Mouse (Mus musculus): ENCODE results near the gene Arpc5. TPM values are rescaled to one million over a fixed set of nuclear protein-coding genes. Genes with fewer than 3 reads are reported as not detected.

Gene Arpc5
- 154 and 163 TPM in 2 replicates for total RNA-seq (2014; fragmentation: Nextera tagmentation)
- total RNA-seq (2017) = 112 and 121 TPM in 2 replicates

DNA sequence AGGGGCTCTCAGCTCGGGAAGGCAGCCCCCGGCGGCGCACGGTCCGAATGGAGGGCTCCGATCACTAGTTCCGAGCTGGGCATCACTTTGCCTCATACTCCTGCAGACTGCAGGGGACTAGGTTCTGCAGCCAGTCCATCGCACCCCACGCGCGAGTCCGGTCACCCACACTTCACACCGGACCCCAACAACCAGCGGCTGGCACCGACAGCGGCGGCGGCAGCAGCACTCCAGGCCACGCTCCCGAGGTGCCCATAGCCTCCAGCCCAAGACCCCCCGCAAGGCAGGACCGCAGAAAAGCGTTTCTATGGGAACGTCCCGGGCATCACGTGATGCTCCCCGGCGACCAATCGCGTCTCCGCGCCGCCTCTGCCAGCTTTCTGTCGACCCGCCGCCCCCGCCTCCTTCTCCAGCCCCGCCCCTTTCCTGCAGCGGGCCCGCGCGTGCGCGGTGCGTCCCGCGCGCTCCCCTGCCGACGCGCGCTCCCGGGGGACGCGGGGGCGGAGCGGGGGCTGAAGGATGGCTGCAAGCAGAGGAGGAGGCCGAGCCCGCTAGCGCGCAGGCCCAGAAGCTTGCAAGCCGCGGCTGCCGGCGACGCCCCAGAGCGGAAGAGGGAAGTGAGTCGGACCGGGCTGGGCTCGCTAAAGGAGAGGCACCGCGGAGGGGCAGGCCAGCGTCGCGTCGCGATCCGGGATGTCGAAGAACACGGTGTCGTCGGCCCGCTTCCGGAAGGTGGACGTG lies at the start of gene Arpc5, which contains the start of gene Rgl1:
TSS of gene Arpc5 (plus strand) at position 511 of the 741 bp plus-strand sequence.
TSS of gene Rgl1 (minus strand) at position 320 of the 741 bp plus-strand sequence.
- peak; percentile 95 for ATAC-seq (replicated peaks; ENCODE audit: low FRiP score, low TSS enrichment, poor library complexity, severe bottlenecking)

- no peak for ATAC-seq (replicated peaks; ENCODE audit: low FRiP score, low TSS enrichment, poor library complexity, severe bottlenecking)
Measured at GRCm38 (mm10) chr1:152717329-152717728, 49.0 kb upstream of the Arpc5 start.

DNA sequence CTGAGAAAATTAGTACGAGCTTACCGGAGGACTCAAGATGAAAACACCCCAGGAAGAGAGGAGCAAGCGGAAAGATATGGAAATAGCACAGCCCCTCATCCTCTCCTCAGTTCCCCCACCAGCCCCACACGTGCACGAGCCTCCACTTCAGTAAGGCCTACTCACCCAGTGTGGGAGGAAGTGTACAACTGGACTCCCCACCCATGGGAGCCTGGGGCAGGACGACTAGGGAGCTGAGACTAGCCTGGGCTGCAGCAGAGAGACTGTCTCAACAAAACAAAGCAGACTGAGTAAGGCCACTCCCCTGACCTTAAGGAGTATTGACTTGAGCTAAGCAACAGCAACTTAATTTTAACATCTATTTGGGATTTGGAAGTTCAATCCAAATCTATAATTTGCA lies 48.1 kb upstream of the Arpc5 start:
- no peak for ATAC-seq (replicated peaks; ENCODE audit: low FRiP score, low TSS enrichment, poor library complexity, severe bottlenecking)

DNA sequence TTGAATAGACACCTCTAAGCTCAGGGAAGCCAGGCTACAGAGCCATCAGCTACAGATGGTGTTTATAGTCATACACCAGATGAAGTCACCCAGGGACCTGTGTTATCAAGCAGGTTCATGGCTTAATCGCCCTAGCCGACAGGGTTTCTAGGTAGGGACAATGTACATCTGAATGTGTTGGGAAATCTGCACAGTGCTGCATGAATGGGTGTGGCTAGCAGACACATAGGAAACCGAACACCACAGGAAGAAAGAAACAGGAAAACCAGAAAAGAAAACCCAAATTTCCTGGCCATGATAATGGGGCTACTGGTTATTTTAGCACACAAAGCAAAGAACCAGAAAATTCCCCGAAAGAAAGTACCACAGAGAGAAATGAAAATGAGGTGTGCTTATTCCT lies 45.4 kb upstream of the Arpc5 start:
- ATAC-seq (replicated peaks; ENCODE audit: low FRiP score, low TSS enrichment, poor library complexity, severe bottlenecking) = peak; percentile 48; the same call in 1 of the 2 replicates

DNA sequence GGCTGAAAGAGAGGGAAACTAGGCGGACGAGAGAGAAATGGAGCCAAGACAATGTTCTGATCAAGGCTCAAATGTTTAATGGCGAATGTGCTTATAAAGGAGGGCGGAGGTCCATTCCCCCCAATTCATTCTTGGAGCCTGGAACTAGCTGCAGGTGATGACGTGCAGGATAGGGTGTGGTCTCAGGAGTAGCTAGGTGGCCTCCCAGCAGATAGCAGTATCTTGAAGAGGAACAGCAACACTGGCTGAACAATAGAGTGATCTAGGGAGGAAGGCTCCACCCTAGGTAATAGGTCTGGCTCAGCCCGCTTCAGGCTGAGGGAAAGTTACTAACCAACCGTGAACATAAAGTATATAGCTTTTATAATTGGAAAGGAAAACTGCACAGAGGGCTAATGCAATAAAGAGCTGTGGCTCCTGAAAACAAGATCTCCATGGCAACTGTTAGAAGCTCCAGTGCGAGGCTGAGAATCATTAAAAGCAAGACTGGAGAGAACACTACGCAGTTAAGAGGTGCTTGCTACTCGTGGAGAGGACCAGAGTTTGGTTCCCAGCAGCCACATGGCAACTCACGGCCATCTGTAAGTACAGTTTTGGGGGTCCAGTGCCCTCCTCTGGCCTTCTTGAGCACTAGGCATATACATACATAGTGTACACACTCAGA lies 44.7 kb upstream of the Arpc5 start:
- no peak for ATAC-seq (replicated peaks; ENCODE audit: low FRiP score, low TSS enrichment, poor library complexity, severe bottlenecking)

DNA sequence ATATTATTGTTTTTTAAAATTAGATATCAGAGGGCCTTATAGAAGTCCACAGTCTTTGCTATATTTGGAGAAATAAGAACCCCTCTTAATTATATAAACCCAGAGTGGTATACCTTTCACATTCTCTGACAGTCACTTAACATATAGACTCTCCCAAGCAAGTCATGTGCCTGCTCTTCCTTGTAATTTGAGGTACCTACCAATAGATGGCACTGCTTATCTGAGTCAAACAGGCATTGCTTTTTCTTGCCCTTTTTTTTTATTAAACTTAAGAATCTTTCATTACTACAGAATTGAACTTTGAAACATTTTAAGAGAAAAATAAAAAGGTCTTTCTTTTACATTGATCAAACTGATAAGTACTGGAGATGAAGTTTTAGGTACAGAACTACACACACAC lies 42.1 kb upstream of the Arpc5 start:
- ATAC-seq (replicated peaks; ENCODE audit: low FRiP score, low TSS enrichment, poor library complexity, severe bottlenecking) = peak; percentile 44; the same call in 1 of the 2 replicates

- no peak for ATAC-seq (replicated peaks; ENCODE audit: low FRiP score, low TSS enrichment, poor library complexity, severe bottlenecking)
Measured at GRCm38 (mm10) chr1:152726095-152726494, 40.2 kb upstream of the Arpc5 start.

- ATAC-seq (replicated peaks; ENCODE audit: low FRiP score, low TSS enrichment, poor library complexity, severe bottlenecking) = peak; percentile 84
Measured at GRCm38 (mm10) chr1:152727604-152728236, 38.6 kb upstream of the Arpc5 start.

DNA sequence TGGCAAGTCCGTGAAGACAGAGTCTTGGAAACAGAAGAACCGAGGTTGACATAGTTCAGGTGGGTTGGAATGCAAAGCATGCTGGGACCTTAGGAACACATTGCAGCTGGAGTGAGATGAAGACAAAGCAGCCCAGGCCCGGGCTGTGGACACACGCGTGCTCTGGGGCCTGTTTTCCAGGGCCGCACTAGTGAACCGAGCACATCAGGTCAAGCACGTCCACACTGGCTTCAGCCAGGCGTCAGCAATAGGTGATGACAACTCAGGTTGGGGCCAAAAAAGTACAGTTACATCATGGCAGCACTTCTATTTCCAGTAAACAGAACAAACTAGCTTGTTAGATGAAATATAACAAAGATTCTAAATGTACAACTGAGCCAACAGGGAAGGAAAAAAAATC lies 27.5 kb upstream of the Arpc5 start:
- ATAC-seq (replicated peaks; ENCODE audit: low FRiP score, low TSS enrichment, poor library complexity, severe bottlenecking) = no peak

- no peak for ATAC-seq (replicated peaks; ENCODE audit: low FRiP score, low TSS enrichment, poor library complexity, severe bottlenecking)
Measured at GRCm38 (mm10) chr1:152739374-152739773, 27.0 kb upstream of the Arpc5 start.

- no peak for ATAC-seq (replicated peaks; ENCODE audit: low FRiP score, low TSS enrichment, poor library complexity, severe bottlenecking)
Measured at GRCm38 (mm10) chr1:152743095-152743826, 23.1 kb upstream of the Arpc5 start.

DNA sequence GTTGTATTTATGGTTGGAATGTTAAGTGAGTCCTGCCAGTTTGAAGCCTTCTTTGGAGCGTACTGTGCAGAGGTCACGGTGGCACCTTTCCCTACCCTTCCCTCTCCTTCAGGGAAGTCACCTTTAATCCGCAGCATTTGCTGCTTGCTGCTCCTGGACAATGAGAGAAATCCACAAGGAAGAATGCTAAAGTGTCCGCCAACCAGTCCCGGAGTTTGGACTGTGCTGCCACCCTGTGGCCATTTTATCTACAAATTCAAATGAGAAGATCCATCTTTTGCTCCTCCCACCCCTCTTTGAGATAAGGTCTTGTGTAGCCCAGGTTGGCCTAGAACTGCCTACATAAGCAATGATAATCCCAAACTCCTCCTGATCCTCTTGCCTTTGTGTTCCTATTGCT lies 19.9 kb upstream of the Arpc5 start:
- ATAC-seq (replicated peaks; ENCODE audit: low FRiP score, low TSS enrichment, poor library complexity, severe bottlenecking) = peak; percentile 89

DNA sequence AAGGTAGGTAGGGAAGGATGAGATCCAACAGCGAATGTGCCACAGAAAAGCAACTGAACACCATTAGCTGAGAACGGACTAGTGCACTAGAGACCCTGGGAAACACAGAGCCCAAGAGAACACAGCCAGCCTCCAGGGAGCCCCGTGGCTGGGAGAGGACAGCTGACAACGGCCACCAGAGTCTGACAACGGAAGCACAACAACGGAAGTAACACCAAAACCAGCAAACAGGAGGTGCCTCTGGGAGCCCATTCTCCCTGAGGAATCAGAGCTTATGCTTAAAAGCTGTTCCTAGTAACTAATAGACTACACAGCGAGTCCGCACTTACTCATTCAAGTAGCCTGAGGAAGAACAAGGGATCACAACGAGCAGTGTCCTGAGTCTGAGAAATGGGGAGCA lies 17.1 kb upstream of the Arpc5 start:
- no peak for ATAC-seq (replicated peaks; ENCODE audit: low FRiP score, low TSS enrichment, poor library complexity, severe bottlenecking)

DNA sequence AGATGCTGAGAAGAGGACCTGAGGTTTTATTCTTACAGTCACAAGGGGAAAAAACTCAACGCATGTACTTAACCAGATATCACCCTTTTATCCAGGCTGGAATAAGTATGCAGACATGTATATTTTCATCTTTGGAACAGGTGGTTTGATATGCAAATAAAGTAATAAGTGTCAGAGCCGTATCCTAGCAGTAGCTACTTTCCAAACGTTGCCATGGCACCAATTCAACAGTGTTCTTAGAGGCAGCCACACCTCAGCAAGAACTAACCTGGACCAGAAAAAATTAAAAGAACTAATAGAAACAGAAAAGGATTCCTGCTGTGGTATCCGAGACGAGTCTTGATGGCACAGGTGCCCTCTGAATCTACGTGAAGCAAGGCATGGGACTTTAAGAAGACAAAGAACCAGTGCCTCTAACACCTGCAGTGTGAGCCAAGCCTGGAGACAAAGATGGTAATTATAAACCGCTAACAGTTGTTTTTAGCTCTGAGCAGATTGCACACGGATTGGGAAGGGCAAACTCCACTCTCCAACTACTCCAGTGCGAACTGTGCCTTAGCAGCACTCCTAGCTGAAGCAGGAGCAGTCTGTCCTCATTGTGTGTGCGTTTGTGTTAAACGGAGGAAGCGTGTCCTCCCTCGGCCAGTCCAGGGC lies 15.9 kb upstream of the Arpc5 start, which contains the start of gene Apobec4:
TSS of gene Apobec4 (plus strand) at position 240 of the 654 bp plus-strand sequence.
- ATAC-seq (replicated peaks; ENCODE audit: low FRiP score, low TSS enrichment, poor library complexity, severe bottlenecking) = no peak

DNA sequence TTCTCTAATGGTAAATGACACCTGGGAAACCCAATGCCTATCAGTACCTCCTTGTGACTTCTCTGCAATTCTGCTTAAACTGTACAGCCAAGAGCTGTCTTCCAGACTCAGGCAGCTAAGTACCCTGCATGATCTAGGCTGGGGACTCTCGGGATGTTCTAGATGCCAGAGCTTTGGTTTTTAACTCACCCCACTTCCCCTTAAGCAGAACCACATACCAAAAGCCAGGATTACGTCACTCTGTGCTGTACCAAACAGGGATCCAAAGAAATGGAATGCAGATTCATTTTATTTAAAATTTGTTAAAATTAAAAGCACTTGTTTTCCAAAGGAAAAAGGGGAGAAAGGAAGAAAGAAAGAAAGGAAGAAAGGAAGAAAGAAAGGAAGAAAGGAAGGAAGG lies 4.6 kb upstream of the Arpc5 start:
- ATAC-seq (replicated peaks; ENCODE audit: low FRiP score, low TSS enrichment, poor library complexity, severe bottlenecking) = no peak

- ATAC-seq (replicated peaks; ENCODE audit: low FRiP score, low TSS enrichment, poor library complexity, severe bottlenecking) = no peak
Measured at GRCm38 (mm10) chr1:152766804-152767748, 734 bp downstream of the Arpc5 start.

- ATAC-seq (replicated peaks; ENCODE audit: low FRiP score, low TSS enrichment, poor library complexity, severe bottlenecking) = peak; percentile 86
Measured at GRCm38 (mm10) chr1:152767749-152768488, 1.6 kb downstream of the Arpc5 start.
